Mouse (Mus musculus): ENCODE measurements around the gene Asic2.

DNA sequence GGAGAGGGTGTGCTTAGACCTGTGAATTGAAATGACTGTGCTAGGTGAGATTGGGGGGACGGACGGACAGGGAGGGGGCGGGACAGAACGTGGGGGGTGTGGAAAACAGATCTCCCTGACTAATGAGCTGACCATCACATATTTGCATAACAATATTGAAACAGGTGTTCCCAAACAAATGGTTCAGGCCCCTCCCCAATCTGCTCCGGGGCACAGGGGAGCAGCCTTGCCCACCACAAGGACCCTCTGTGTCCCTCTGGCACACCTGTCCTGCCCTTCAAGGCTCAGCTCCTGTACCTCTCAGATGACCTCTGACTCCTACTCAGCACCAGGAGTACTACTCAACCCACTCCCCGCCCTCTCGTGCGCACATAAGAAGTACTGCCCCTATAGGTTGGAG, 351.8 kb downstream of the Asic2 start:
- no peak for TF ChIP-seq CTCF (IDR thresholded peaks at IDR 0.05; ENCODE audit: borderline replicate concordance, extremely low read depth, insufficient read depth, insufficient read length)
- TF ChIP-seq POLR2A (IDR thresholded peaks at IDR 0.05; ENCODE audit: borderline replicate concordance, extremely low read depth, insufficient read depth, insufficient read length, poor library complexity, severe bottlenecking) = no peak

All from brain, embryonic 14.5 days (tissue).